Mouse (Mus musculus) layer of hippocampus, postnatal 14 days (tissue): ENCODE measurements around the gene Eps8. TPM values are rescaled to one million over a fixed set of nuclear protein-coding genes. Genes with fewer than 3 reads are reported as not detected.

Experiments
- DNase-seq, 2 experiments: peaks; one replicate each; pipeline ENCODE4 v3.0.0; 2021 to 2022; ENCODE audit warnings: low spot score in 2 of 2, mixed read lengths in 1 of 2
- total RNA-seq, 2 experiments: library from RNA; stranded (reverse); gene quantifications; 2 replicates each; pipeline ENCODE4 v1.2.3; 2021

The Eps8 gene
- total RNA-seq, 2 experiments from 2014 or later, result 52.1 to 59.3 TPM

GRCm38 (mm10) chr6:137667665-137668064 lies 13.0 kb upstream of the Eps8 start:
- DNase-seq, result no peak

- peak in 1 of 2 experiments; percentile 58 for DNase-seq
Observed at GRCm38 (mm10) chr6:137664936-137665335, 10.3 kb upstream of the Eps8 start.

GRCm38 (mm10) chr6:137661583-137662365 lies 7.1 kb upstream of the Eps8 start:
- DNase-seq, result peak; percentile 34 to 72

GRCm38 (mm10) chr6:137658426-137659088 lies 3.9 kb upstream of the Eps8 start:
- peak; percentile 55 to 65 for DNase-seq

- no peak for DNase-seq
Observed at GRCm38 (mm10) chr6:137657203-137657602, 2.5 kb upstream of the Eps8 start.

GRCm38 (mm10) chr6:137649528-137649927 lies 5.1 kb downstream of the Eps8 start:
- no peak for DNase-seq

GRCm38 (mm10) chr6:137649068-137649480 lies 5.6 kb downstream of the Eps8 start:
- DNase-seq, result peak; percentile 83 to 90

- DNase-seq, result peak; percentile 29 to 68
Observed at GRCm38 (mm10) chr6:137648110-137649067, 6.3 kb downstream of the Eps8 start.

GRCm38 (mm10) chr6:137647646-137648045 lies 7.0 kb downstream of the Eps8 start:
- DNase-seq, result no peak

GRCm38 (mm10) chr6:137646726-137647125 lies 8.0 kb downstream of the Eps8 start:
- no peak for DNase-seq

- no peak for DNase-seq
Observed at GRCm38 (mm10) chr6:137644893-137645292, 9.8 kb downstream of the Eps8 start.

GRCm38 (mm10) chr6:137643814-137644213 lies 10.9 kb downstream of the Eps8 start:
- no peak for DNase-seq

- no peak for DNase-seq
Observed at GRCm38 (mm10) chr6:137641642-137642041, 13.0 kb downstream of the Eps8 start.

- no peak for DNase-seq
Observed at GRCm38 (mm10) chr6:137638834-137639567, 15.7 kb downstream of the Eps8 start.

- DNase-seq, result no peak
Observed at GRCm38 (mm10) chr6:137637443-137637842, 17.2 kb downstream of the Eps8 start.

- no peak for DNase-seq
Observed at GRCm38 (mm10) chr6:137636131-137636530, 18.5 kb downstream of the Eps8 start.

- DNase-seq, result no peak
Observed at GRCm38 (mm10) chr6:137633626-137634025, 21.1 kb downstream of the Eps8 start.

GRCm38 (mm10) chr6:137633121-137633520 lies 21.6 kb downstream of the Eps8 start:
- DNase-seq, result no peak

GRCm38 (mm10) chr6:137630387-137630786 lies 24.3 kb downstream of the Eps8 start:
- DNase-seq, result no peak

- peak in 1 of 2 experiments; percentile 21 for DNase-seq
Observed at GRCm38 (mm10) chr6:137629603-137630231, 25.0 kb downstream of the Eps8 start.
